Mouse (Mus musculus): ENCODE measurements around the gene Olfr1504. TPM values are rescaled to one million over a fixed set of nuclear protein-coding genes. Genes with fewer than 3 reads are reported as not detected.
"Not testable (repeated sequence)": the region's sequence is repeated elsewhere in the genome, so short reads cannot be mapped to it uniquely, and the experiment has no call there.

The Olfr1504 gene
- not detected in 2 replicates for polyA plus RNA-seq (2015; fragmentation: Nextera tagmentation; extraction: Ambion mirVana)

GRCm38 (mm10) chr19:13897828-13898227 lies at the start of gene Olfr1504:
Gene Olfr1504, minus strand, starts transcription at chr19:13897928.
- H3K36me3 ChIP-seq: no peaks in the 10 kb centered on the region
- no peak within 1 kb of the TSS for H3K4me2 ChIP-seq (replicated peaks)
- H3K27me3 ChIP-seq: no peaks in the 10 kb centered on the region
- no peak within 1 kb of the TSS for H3K27ac ChIP-seq
- no peaks in the 10 kb centered on the region for H3K9me3 ChIP-seq
- WGBS: 79% methylated on average over 1 of the region's 1 CpGs
- ATAC-seq: no peak
- no peaks in the 10 kb centered on the region for H3K4me1 ChIP-seq (replicated peaks)
- H3K9ac ChIP-seq (replicated peaks): no peak within 1 kb of the TSS
- H3K4me3 ChIP-seq (replicated peaks): no peak within 1 kb of the TSS

GRCm38 (mm10) chr19:13913230-13913629 lies 15.5 kb upstream of the Olfr1504 start, which contains the start of gene Olfr1505:
Gene Olfr1505, plus strand, starts transcription at chr19:13913530.
- Histone ChIP-seq H3K4me3 (replicated peaks) (no peak within 1 kb of the TSS), H3K27ac (no peak within 1 kb of the TSS), H3K27me3 (no peaks in the 10 kb centered on the region), H3K4me2 (replicated peaks) (no peak within 1 kb of the TSS), H3K9me3 (no peaks in the 10 kb centered on the region), H3K9ac (replicated peaks) (no peak within 1 kb of the TSS), H3K4me1 (replicated peaks) (no peaks in the 10 kb centered on the region), H3K36me3 (no peaks in the 10 kb centered on the region)
- 85% methylated on average over 2 of the region's 2 CpGs for WGBS
- no peak for ATAC-seq

GRCm38 (mm10) chr19:13861495-13861894 lies 36.2 kb downstream of the Olfr1504 start, which contains the start of gene Olfr1502:
Gene Olfr1502, plus strand, starts transcription at chr19:13861795.
- WGBS: 89% methylated on average over 1 of the region's 1 CpGs
- H3K4me3 ChIP-seq (replicated peaks): no peak within 1 kb of the TSS
- no peak for ATAC-seq

GRCm38 (mm10) chr19:13850592-13850991 lies 47.1 kb downstream of the Olfr1504 start, which contains the start of gene Olfr1501:
Gene Olfr1501, minus strand, starts transcription at chr19:13850692.
- not testable (repeated sequence) for H3K9ac ChIP-seq (replicated peaks); H3K4me3 ChIP-seq (replicated peaks); ATAC-seq; H3K9me3 ChIP-seq; H3K4me2 ChIP-seq (replicated peaks); H3K27ac ChIP-seq; H3K4me1 ChIP-seq (replicated peaks); H3K27me3 ChIP-seq; H3K36me3 ChIP-seq

More at GRCm38 (mm10) chr19:13861495-13861894, 36.2 kb downstream of the Olfr1504 start, which contains the start of gene Olfr1502:
- Histone ChIP-seq H3K4me1 (replicated peaks) (no peaks in the 10 kb centered on the region), H3K27ac (no peak within 1 kb of the TSS), H3K36me3 (no peaks in the 10 kb centered on the region), H3K9me3 (no peaks in the 10 kb centered on the region), H3K9ac (replicated peaks) (no peak within 1 kb of the TSS), H3K27me3 (no peaks in the 10 kb centered on the region), H3K4me2 (replicated peaks) (no peak within 1 kb of the TSS)

Other genes starting within 250 kb of the Olfr1504 start
- not detected in 2 replicates for gene Olfr1490, start 246.8 kb downstream of the Olfr1504 start, polyA plus RNA-seq (2015; fragmentation: Nextera tagmentation; extraction: Ambion mirVana)
- gene Olfr1491, start 200.7 kb downstream of the Olfr1504 start, polyA plus RNA-seq (2015; fragmentation: Nextera tagmentation; extraction: Ambion mirVana): not detected in 2 replicates
- not detected in 2 replicates for gene Olfr1493-ps1, start 174.7 kb downstream of the Olfr1504 start, polyA plus RNA-seq (2015; fragmentation: Nextera tagmentation; extraction: Ambion mirVana)
- gene Olfr1494, start 158.2 kb downstream of the Olfr1504 start, polyA plus RNA-seq (2015; fragmentation: Nextera tagmentation; extraction: Ambion mirVana): not detected in 2 replicates
- gene Olfr1495, start 133.3 kb downstream of the Olfr1504 start, polyA plus RNA-seq (2015; fragmentation: Nextera tagmentation; extraction: Ambion mirVana): not detected in 2 replicates
- not detected in 2 replicates for gene Olfr1496, start 120.0 kb downstream of the Olfr1504 start, polyA plus RNA-seq (2015; fragmentation: Nextera tagmentation; extraction: Ambion mirVana)
- not detected in 2 replicates for gene Olfr1497, start 99.7 kb downstream of the Olfr1504 start, polyA plus RNA-seq (2015; fragmentation: Nextera tagmentation; extraction: Ambion mirVana)
- not detected in 2 replicates for gene Olfr1499, start 78.5 kb downstream of the Olfr1504 start, polyA plus RNA-seq (2015; fragmentation: Nextera tagmentation; extraction: Ambion mirVana)
- not detected in 2 replicates for gene Olfr1500, start 67.4 kb downstream of the Olfr1504 start, polyA plus RNA-seq (2015; fragmentation: Nextera tagmentation; extraction: Ambion mirVana)
- not detected in 2 replicates for gene Olfr1501, start 47.2 kb downstream of the Olfr1504 start, polyA plus RNA-seq (2015; fragmentation: Nextera tagmentation; extraction: Ambion mirVana)
- gene Olfr1502, start 36.1 kb downstream of the Olfr1504 start, polyA plus RNA-seq (2015; fragmentation: Nextera tagmentation; extraction: Ambion mirVana): not detected in 2 replicates
- gene Olfr1505, start 15.6 kb upstream of the Olfr1504 start, polyA plus RNA-seq (2015; fragmentation: Nextera tagmentation; extraction: Ambion mirVana): not detected in 2 replicates